Mouse (Mus musculus) c-Kit-positive CD71-positive TER-119-negative erythroid progenitor cells, embryonic 14.5 days (primary cell): ENCODE data around the gene Tpst2.

Source experiments
- DNase-seq: peaks from one replicate; pipeline ENCODE4 v3.0.0-alpha.2; 2013; ENCODE audit warnings: low read depth

The Tpst2 gene

GRCm38 (mm10) chr5:112276267-112276873, at the start of gene Tpst2:
Gene Tpst2, plus strand, starts transcription at chr5:112276691.
- DNase-seq = peak; percentile 97

- DNase-seq = no peak
These were observed 49.1 kb upstream of the Tpst2 start for GRCm38 (mm10) chr5:112227354-112227753.

DNA sequence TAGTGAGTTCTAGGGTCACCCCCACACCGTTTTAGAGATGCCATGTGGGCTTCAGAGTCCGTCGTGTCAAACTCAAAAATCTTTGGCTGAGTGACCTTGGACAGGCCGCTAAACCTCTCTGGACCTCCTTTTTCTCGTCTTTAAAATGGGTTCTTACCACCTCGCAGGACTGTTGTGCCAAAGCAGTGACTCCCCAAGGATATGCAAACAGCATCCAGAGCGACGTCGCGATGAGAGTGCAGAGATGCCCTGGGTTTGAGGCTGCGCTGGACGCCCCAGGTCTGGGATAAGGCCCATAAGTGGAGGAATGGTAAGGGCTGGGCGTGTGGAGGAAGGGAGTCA, 48.6 kb upstream of the Tpst2 start:
- DNase-seq = no peak

- DNase-seq = no peak
These were observed 48.0 kb upstream of the Tpst2 start for GRCm38 (mm10) chr5:112228240-112229076.

- DNase-seq = no peak
These were observed 40.7 kb upstream of the Tpst2 start for GRCm38 (mm10) chr5:112235806-112236205.

- DNase-seq = no peak
These were observed 39.9 kb upstream of the Tpst2 start for GRCm38 (mm10) chr5:112236631-112237030.

DNA sequence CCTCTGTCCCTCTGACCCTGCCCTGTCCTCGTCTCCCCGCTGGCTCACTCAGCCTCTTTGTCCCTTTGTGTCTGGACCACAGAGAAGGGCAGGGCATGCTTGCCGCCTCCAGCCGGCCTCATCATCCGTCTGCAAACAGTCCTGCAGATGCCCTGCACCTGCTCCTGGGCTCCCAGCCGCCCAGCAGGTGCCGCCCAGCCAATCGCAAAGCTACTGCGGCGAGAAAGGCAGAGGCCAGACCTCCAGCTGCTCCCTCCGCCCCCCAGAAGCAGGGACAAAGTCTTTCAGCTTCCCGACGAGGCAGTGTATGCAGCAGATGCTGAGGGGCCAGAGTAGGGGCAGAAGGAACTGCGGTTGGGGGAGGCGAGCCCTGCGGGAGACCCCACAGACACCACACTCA, 39.1 kb upstream of the Tpst2 start:
- no peak for DNase-seq

DNA sequence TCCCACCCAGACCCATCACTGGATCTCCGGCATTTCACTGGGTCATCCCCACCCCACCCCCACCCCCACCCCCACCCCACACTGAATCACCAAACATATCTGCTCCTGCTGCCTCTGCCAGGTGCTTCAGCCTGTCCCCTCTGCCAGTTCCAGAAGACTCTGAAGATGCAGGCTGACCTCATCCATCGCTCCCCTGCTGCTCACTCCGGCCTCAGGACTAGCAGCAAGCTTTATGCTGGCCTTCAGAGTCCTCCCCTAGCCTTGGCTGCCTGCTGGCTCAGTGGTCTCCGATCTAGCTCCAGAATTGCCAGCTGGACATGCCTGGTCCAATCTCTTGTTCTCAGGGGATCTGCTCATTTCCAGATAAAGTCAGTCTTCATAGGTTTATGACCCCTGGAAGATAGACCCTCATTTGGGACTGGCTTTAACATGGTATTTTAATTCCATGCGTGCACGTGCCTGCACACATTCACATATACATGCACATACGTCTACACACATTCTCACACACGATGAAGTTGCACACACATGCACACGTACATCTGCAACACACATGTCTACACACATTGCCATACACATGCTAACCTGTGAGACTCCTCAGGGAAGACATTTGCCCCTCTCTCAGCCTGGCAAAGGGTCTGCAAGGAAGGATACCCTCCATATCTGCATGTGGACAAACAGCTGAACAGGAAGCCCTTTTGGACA, 38.5 kb upstream of the Tpst2 start:
- DNase-seq = no peak

- DNase-seq = no peak
These were observed 37.6 kb upstream of the Tpst2 start for GRCm38 (mm10) chr5:112238781-112239482.

DNA sequence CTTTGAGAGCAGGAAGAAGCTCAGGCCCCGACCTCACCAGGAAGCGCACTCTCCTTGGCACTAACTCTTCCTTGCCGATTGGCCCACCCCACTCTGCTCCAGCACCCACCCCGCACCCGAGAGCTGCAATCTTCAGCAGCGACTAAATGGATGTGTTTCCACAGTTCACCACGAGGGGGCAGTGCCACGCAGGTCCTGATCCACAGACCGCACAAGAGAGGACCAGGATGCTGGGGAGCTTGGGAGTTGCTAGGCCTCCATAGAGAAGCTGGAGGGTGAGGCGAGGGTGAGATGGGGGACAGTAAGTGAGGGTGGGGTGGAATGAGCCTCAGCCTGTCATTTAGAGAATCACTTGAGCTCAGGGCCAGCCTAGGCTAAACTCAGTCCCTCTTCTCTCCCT, 35.7 kb upstream of the Tpst2 start:
- DNase-seq = peak; percentile 68

DNA sequence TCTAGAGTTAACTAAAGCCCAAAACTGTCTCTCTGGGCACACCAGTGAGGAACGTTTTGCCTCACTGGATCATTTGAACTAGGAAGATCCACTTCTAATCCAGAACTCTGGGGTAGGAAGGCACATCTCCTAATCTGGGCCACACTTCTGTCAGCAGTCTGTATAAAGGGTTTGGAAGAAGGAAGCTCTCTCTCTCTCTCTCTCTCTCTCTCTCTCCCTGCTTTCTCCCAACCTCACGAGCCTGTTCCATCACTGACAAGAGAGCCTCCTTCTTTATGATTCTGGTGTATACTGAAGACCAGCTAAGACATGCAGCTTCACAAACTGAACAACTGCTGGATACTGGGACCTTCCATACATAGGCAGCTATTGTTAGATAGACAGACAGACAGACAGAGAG, 34.6 kb upstream of the Tpst2 start:
- DNase-seq = no peak

- peak; percentile 45 for DNase-seq
These were observed 34.1 kb upstream of the Tpst2 start for GRCm38 (mm10) chr5:112242361-112242778.

DNA sequence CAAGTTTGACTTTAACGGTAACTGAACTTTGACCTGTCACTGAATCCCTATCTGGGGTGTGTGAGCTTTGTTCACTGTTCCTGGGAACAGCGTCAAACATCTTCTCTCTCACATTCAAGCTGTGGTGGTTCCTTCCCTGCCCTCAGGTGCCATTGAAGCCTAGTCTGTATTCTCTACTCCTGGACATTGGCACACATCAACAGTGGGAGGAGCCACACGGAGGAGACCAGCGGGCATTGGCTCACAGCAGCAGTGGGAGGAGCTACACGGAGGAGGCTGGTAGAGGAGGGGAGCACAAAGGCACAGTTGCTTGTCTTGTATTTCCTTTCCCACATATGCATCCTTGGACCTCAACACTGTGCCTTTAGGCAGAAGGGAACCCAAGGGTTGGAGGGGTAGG, 33.5 kb upstream of the Tpst2 start:
- no peak for DNase-seq

GRCm38 (mm10) chr5:112243539-112244274, 32.8 kb upstream of the Tpst2 start:
- peak; percentile 46 for DNase-seq

DNA sequence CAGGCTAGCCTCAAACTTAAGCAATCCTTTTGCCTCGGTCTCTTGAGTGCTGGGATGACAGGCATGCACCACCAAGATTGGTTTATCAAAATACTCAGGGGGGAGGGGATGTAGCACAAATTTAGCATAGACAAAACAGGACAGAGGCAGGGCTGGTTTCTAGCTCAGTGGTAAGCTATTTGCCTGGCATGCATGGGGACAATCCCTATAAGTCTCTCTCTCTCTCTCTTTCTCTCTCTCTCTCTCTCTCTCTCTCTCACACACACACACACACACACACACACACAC, 32.3 kb upstream of the Tpst2 start:
- no peak for DNase-seq

GRCm38 (mm10) chr5:112244890-112245615, 31.4 kb upstream of the Tpst2 start:
- no peak for DNase-seq

DNA sequence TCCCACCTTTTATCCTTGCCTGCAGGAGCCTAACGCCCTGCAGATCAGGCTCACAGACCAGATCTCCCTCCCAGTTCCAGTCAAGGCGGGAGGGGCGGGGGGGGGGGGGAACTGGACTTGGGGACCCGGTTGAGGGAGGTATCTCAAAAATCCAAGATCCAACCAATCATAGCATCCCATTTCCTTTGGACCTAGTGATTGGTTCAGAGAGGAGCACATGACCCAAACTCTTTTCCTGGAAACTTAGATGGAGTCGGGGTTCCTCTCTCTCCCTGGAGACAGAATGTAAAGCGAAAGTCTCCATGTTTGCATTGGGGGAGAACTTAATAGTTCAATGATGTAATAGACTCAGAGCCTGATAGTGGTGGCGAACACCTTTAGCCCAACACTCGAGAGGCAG, 29.1 kb upstream of the Tpst2 start:
- no peak for DNase-seq

DNA sequence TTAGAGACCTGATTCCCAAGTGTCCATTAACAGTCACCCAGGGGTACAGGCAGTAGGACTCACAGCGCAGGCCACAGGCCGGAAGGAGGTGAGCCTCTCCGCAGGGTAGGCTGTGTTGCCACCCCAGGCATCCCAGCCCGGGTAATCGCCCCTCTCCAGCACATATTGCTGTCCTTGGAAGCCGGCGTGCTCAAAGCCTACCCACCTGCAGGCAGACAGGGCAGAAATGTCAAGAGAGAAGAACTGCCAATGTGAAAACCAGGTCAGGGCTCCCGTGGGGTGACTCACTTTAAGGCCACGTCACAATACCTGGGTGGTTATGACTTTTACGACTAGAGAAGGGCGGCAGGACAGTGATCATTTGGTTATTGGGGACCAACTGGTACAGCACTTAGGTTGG, 27.4 kb upstream of the Tpst2 start:
- DNase-seq = no peak

GRCm38 (mm10) chr5:112252400-112252799, 24.1 kb upstream of the Tpst2 start, which contains the start of gene Cryba4:
Gene Cryba4, minus strand, starts transcription at chr5:112252518.
- no peak for DNase-seq

DNA sequence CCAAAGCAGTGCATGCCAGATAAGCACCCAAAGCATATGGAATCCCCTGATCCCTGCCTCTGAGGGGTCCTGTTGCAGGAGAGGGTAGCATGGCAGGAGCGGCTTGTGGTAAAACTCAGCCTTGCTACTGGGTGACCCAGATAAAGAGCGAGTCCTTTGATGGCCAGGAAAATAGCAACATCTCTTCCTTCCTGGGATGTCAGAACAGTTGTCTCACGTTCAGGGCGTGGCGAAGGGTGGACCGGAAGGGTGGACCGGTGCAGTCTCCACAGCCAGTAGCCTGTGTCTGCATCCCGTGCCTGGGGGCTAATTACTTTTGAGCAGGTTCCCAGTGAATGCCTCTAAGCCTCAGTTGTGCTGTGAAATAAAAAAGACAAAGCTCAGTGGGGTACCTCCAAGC, 23.3 kb upstream of the Tpst2 start:
- no peak for DNase-seq

DNA sequence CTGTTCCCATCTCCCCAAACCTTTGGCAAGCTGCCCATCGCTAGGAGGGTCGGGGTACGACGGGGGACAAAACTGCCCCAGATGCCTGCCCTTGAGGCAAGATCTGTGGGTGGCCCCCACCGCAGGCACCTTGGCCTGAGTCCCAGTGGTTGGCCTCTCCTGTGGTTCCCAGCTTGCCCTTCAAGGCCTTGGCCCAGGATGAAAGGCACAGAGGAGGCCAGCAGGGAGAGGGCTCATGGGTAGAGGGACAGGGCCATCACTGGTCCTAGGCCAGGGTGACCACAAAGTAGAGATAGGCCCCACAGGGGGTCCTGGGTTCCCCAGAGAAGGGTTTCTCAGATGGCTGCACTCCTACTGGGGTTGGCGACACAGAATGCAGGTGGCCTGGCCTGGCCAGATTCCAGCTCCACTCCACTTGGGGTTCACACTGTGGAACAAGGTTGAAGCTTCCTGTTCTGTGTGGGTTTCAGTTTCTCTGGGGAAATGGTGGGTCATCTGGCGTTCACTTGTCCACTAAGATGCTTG, 22.1 kb upstream of the Tpst2 start:
- DNase-seq = no peak
